Mouse (Mus musculus): ENCODE measurements at regions not wholly inside any gene's neighbourhood (a gene's known extent, or its start where the extent isn't known, plus 50 kb on each side); places are given as distances from the start of the nearest gene placed in this dataset.

DNA sequence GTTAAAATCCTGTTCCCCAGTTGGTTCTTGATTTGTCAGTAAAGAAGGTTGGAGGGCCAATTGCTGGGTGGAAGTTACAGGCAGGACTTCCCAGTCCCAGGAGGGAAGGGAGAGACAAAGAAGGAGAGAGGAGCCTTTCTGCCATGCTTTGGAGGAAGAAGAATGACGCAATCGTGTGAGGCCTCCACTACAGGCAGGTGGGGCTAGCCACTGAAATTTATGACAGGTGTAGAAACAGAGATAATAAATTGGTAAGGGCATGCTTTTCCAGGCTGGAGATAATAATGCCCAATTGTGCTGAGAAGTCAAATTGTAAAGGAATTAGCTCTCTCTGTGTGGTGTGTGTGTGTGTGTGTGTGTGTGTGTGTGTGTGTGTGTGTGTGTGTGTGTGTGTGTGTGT is 135.0 kb upstream of the Zfp637 start:
- TF ChIP-seq USF1 (IDR thresholded peaks at IDR 0.05; ENCODE audit: low read depth, low read length) (no peak), CTCF (IDR thresholded peaks at IDR 0.05 in 2 of 3, conservative IDR thresholded peaks at IDR 0.05 in 1 of 3; ENCODE audit: control insufficient read depth in 1 of 3, insufficient read depth in 1 of 3, low read depth in 2 of 3, low read length in 3 of 3, poor library complexity in 1 of 3, severe bottlenecking in 1 of 3) (no peak), EP300 (IDR thresholded peaks at IDR 0.05; ENCODE audit: low read depth in 1 of 2, low read length in 2 of 2) (no peak), ELF1 (IDR thresholded peaks at IDR 0.05; ENCODE audit: low read depth, low read length) (no peak), POLR2AphosphoS5 (IDR thresholded peaks at IDR 0.05; ENCODE audit: borderline replicate concordance, low read depth, low read length) (no peak), MAFK (IDR thresholded peaks at IDR 0.05; ENCODE audit: borderline replicate concordance, low read depth, low read length) (no peak), NRF1 (IDR thresholded peaks at IDR 0.05; ENCODE audit: insufficient read depth, low read depth, low read length, poor library complexity, severe bottlenecking) (no peak), TCF12 (IDR thresholded peaks at IDR 0.05; ENCODE audit: low read depth, low read length) (no peak), POLR2A (IDR thresholded peaks at IDR 0.05; ENCODE audit: control insufficient read depth in 1 of 2, insufficient read depth in 1 of 2, low read depth in 1 of 2, low read length in 2 of 2, poor library complexity in 1 of 2) (no peak), GABPA (IDR thresholded peaks at IDR 0.05; ENCODE audit: low read depth, low read length) (no peak), POLR2AphosphoS2 (IDR thresholded peaks at IDR 0.05; ENCODE audit: low read length) (no peak)
